Mouse (Mus musculus) forebrain, embryonic 13.5 days (tissue): Measurements from ENCODE around the gene Chst13. TPM values are rescaled to one million over a fixed set of nuclear protein-coding genes. Genes with fewer than 3 reads are reported as not detected.

Experiments
- ATAC-seq: fragments of 200-750 bp; cut with Nextera tagmentation; 2 replicates; pipeline ENCODE4 v1.8.0; 2017
- H3K27ac ChIP-seq: fragments of 300-500 bp; sonication (generic); 2 replicates; pipeline ENCODE4 v1.5.1; 2015; ENCODE audit warnings: inconsistent platforms, mild to moderate bottlenecking, moderate library complexity
- H3K27me3 ChIP-seq: fragments of 300-500 bp; sonication (generic); 2 replicates; pipeline ENCODE4 v1.6.1; 2015; ENCODE audit warnings: mild to moderate bottlenecking, inconsistent platforms
- H3K36me3 ChIP-seq: fragments of 300-500 bp; sonication (generic); 2 replicates; pipeline ENCODE4 v1.6.1; 2015; ENCODE audit warnings: mild to moderate bottlenecking, inconsistent platforms; ENCODE audit not compliant: poor library complexity, severe bottlenecking
- H3K4me1 ChIP-seq: fragments of 300-500 bp; sonication (generic); 2 replicates; pipeline ENCODE4 v1.6.1; 2015; ENCODE audit warnings: inconsistent platforms
- H3K4me2 ChIP-seq: fragments of 300-500 bp; sonication (generic); 2 replicates; pipeline ENCODE4 v1.6.1; 2015; ENCODE audit warnings: inconsistent platforms, mild to moderate bottlenecking, moderate library complexity
- H3K4me3 ChIP-seq: fragments of 300-500 bp; sonication (generic); 2 replicates; pipeline ENCODE4 v1.5.1; 2015; ENCODE audit warnings: mild to moderate bottlenecking, inconsistent platforms
- H3K9ac ChIP-seq: fragments of 300-500 bp; sonication (generic); 2 replicates; pipeline ENCODE4 v1.6.1; 2015; ENCODE audit warnings: mild to moderate bottlenecking, inconsistent platforms
- H3K9me3 ChIP-seq: fragments of 300-500 bp; sonication (generic); replicated peaks from 2 replicates; pipeline ENCODE4 v1.6.1; 2016; ENCODE audit warnings: inconsistent platforms
- WGBS: fragments of 180-500 bp; shearing (Covaris S2); methylation state at CpG from one replicate; pipeline ENCODE4 v1.1.7; 2015; 5-methylcytosine and 5-hydroxymethylcytosine counted together
- polyA plus RNA-seq: library from polyadenylated mRNA; unstranded; fragments of >200 nt; fragmentation: Nextera tagmentation; extraction: Ambion mirVana; gene quantifications from 2 replicates; pipeline ENCODE4 v1.2.1, GENCODE M21; 2015

Gene Chst13
- polyA plus RNA-seq, 1 experiment from 2014 or later, result not detected

- Histone ChIP-seq H3K27me3 (no peaks in the 10 kb centered on the region), H3K9ac (no peak overlapping the region), H3K9me3 (no peaks in the 10 kb centered on the region), H3K27ac (no peak overlapping the region), H3K4me1 (no peaks in the 10 kb centered on the region), H3K4me2 (no peak overlapping the region), H3K36me3 (no peaks in the 10 kb centered on the region), H3K4me3 (no peak overlapping the region)
- ATAC-seq, result no peak
- WGBS, result 83% methylated on average over 2 of the region's 2 CpGs
Measured at GRCm38 (mm10) chr6:90317510-90318258, 7.3 kb downstream of the Chst13 start.

GRCm38 (mm10) chr6:90315961-90316360 is 9.0 kb downstream of the Chst13 start:
- 85% methylated on average over 5 of the region's 5 CpGs for WGBS
- Histone ChIP-seq H3K36me3 (no peaks in the 10 kb centered on the region), H3K27ac (no peak overlapping the region), H3K4me1 (no peaks in the 10 kb centered on the region), H3K4me2 (no peak overlapping the region), H3K9ac (no peak overlapping the region), H3K27me3 (no peaks in the 10 kb centered on the region), H3K9me3 (no peaks in the 10 kb centered on the region), H3K4me3 (no peak overlapping the region)
- ATAC-seq, result no peak

GRCm38 (mm10) chr6:90308839-90309778 is 15.9 kb downstream of the Chst13 start:
- Histone ChIP-seq H3K4me1 (no peaks in the 10 kb centered on the region), H3K36me3 (no peaks in the 10 kb centered on the region), H3K4me3 (no peak overlapping the region), H3K27me3 (no peaks in the 10 kb centered on the region), H3K9ac (no peak overlapping the region), H3K9me3 (peaks cover 12% of the 10 kb centered on the region), H3K27ac (no peak overlapping the region), H3K4me2 (no peak overlapping the region)
- ATAC-seq, result no peak
- WGBS, result 91% methylated on average over 87 of the region's 87 CpGs

- Histone ChIP-seq H3K36me3 (no peaks in the 10 kb centered on the region), H3K27ac (no peak overlapping the region), H3K4me2 (no peak overlapping the region), H3K27me3 (no peaks in the 10 kb centered on the region), H3K9me3 (peaks cover 12% of the 10 kb centered on the region), H3K4me1 (no peaks in the 10 kb centered on the region), H3K9ac (no peak overlapping the region), H3K4me3 (no peak overlapping the region)
- 84% methylated on average over 6 of the region's 6 CpGs for WGBS
- no peak for ATAC-seq
Measured at GRCm38 (mm10) chr6:90306315-90306975, 18.5 kb downstream of the Chst13 start.

- Histone ChIP-seq H3K9me3 (0 out of 2 replicates have a peak, but pooled peaks cover 3% of the 10 kb centered on the region), H3K4me1 (no peaks in the 10 kb centered on the region), H3K36me3 (no peaks in the 10 kb centered on the region), H3K27me3 (no peaks in the 10 kb centered on the region), H3K27ac (no peak within 1 kb of the TSS), H3K4me2 (no peak within 1 kb of the TSS), H3K4me3 (no peak within 1 kb of the TSS), H3K9ac (no peak within 1 kb of the TSS)
- ATAC-seq, result no peak
- 91% methylated on average over 1 of the region's 1 CpGs for WGBS
Measured at GRCm38 (mm10) chr6:90300919-90301318, 24.1 kb downstream of the Chst13 start, which contains the start of gene BC048671. BC048671 (plus strand) TSS chr6:90301219.

GRCm38 (mm10) chr6:90288265-90288664 is 36.7 kb downstream of the Chst13 start:
- H3K4me2 ChIP-seq, result no peak overlapping the region
- H3K9me3 ChIP-seq, result peaks cover 5% of the 10 kb centered on the region
- H3K27me3 ChIP-seq, result no peaks in the 10 kb centered on the region
- no peak overlapping the region for H3K27ac ChIP-seq
- no peaks in the 10 kb centered on the region for H3K36me3 ChIP-seq
- no peaks in the 10 kb centered on the region for H3K4me1 ChIP-seq
- WGBS, result 59% methylated on average over 12 of the region's 12 CpGs
- H3K4me3 ChIP-seq, result no peak overlapping the region
- no peak overlapping the region for H3K9ac ChIP-seq
- no peak for ATAC-seq

Other genes with a start within 250 kb of the Chst13 start
- not detected in 2 replicates for gene Vmn1r49, start 246.7 kb downstream of the Chst13 start, polyA plus RNA-seq
- gene Vmn1r50, start 223.8 kb downstream of the Chst13 start, polyA plus RNA-seq, result not detected in 2 replicates
- not detected in 2 replicates for gene Vmn1r51, start 202.6 kb downstream of the Chst13 start, polyA plus RNA-seq
- not detected in 2 replicates for gene Vmn1r52, start 150.4 kb downstream of the Chst13 start, polyA plus RNA-seq
- not detected in 2 replicates for gene V1ra8, start 122.4 kb downstream of the Chst13 start, polyA plus RNA-seq
- not detected in 2 replicates for gene Vmn1r53, start 100.7 kb downstream of the Chst13 start, polyA plus RNA-seq
- not detected in 2 replicates for gene Vmn1r54, start 78.9 kb downstream of the Chst13 start, polyA plus RNA-seq
- gene BC048671, start 24.0 kb downstream of the Chst13 start, polyA plus RNA-seq, result not detected in 2 replicates
- gene Uroc1, start 8.1 kb upstream of the Chst13 start, polyA plus RNA-seq, result not detected in 2 replicates
- 9.1 and 10.3 TPM in 2 replicates for gene Zxdc, start 44.3 kb upstream of the Chst13 start, polyA plus RNA-seq
- gene Cfap100, start 103.6 kb upstream of the Chst13 start, polyA plus RNA-seq, result 3.1 TPM in 2 replicates
- gene Klf15, start 137.4 kb upstream of the Chst13 start, polyA plus RNA-seq, result 6.5 and 7.0 TPM in 2 replicates
- gene Aldh1l1, start 161.2 kb upstream of the Chst13 start, polyA plus RNA-seq, result 8.1 and 9.6 TPM in 2 replicates